Mouse (Mus musculus) CH12.LX (cell line): ENCODE data around the gene 1700028J19Rik. TPM values are rescaled to one million over a fixed set of nuclear protein-coding genes. Genes with fewer than 3 reads are reported as not detected.

Source experiments
- DNase-seq: peaks from one replicate; pipeline ENCODE4 v3.0.0-alpha.2; 2013; ENCODE audit errors: extremely low read depth
- H3K27ac ChIP-seq: 2 replicates; pipeline ENCODE4 v1.5.1; 2012; ENCODE audit warnings: low read depth, mild to moderate bottlenecking, control low read depth, moderate library complexity; ENCODE audit not compliant: insufficient read depth
- H3K27me3 ChIP-seq: replicated peaks from 2 replicates; pipeline ENCODE3; 2012; ENCODE audit warnings: inconsistent platforms
- H3K36me3 ChIP-seq, 2 experiments: replicated peaks in 1 of 2; 2 replicates each; pipeline versions ENCODE3 to v1.6.1; 2012; ENCODE audit warnings: inconsistent platforms in 1 of 2, low read length in 1 of 2, mild to moderate bottlenecking in 1 of 2, mixed read lengths in 1 of 2, moderate library complexity in 1 of 2; ENCODE audit not compliant: control insufficient read depth in 1 of 2, insufficient read depth in 1 of 2
- H3K4me1 ChIP-seq, 2 experiments: 2 replicates each; pipeline ENCODE4 v1.6.1; 2012; ENCODE audit warnings: inconsistent platforms in 1 of 2, moderate library complexity in 1 of 2; ENCODE audit not compliant: insufficient read depth in 2 of 2, control insufficient read depth in 1 of 2
- H3K4me2 ChIP-seq: 2 replicates; pipeline ENCODE4 v1.6.1; 2012; ENCODE audit warnings: low read depth, mild to moderate bottlenecking, control low read depth; ENCODE audit not compliant: poor library complexity, insufficient read depth, severe bottlenecking
- H3K4me3 ChIP-seq, 3 experiments: fragments of 150-350 bp in 1 of 3; sonication (generic) in 1 of 3; replicated peaks in 1 of 3; 2 replicates each; pipeline versions ENCODE3 to v1.5.1; 2011 to 2012; ENCODE audit warnings: low read depth in 2 of 3, low read length in 2 of 3, mild to moderate bottlenecking in 2 of 3, moderate library complexity in 2 of 3, control low read depth in 1 of 3, improper control_type of control experiment in 1 of 3, inconsistent platforms in 1 of 3, mixed read lengths in 1 of 3; ENCODE audit not compliant: poor library complexity in 1 of 3
- H3K79me2 ChIP-seq: replicated peaks from 2 replicates; pipeline ENCODE4 v1.6.1; 2012; ENCODE audit warnings: mild to moderate bottlenecking, moderate library complexity; ENCODE audit not compliant: control insufficient read depth, poor library complexity, insufficient read depth, severe bottlenecking; ENCODE audit errors: extremely low read depth
- H3K9ac ChIP-seq: 2 replicates; pipeline ENCODE4 v1.6.1; 2012; ENCODE audit warnings: low read depth, mild to moderate bottlenecking, control low read depth, moderate library complexity; ENCODE audit not compliant: insufficient read depth
- H3K9me3 ChIP-seq: replicated peaks from 2 replicates; pipeline ENCODE3; 2012; ENCODE audit warnings: low read length, inconsistent platforms, mixed read lengths
- CTCF ChIP-seq, 2 experiments: IDR thresholded peaks in 1 of 2; conservative IDR thresholded peaks in 1 of 2; 2 replicates each; pipeline ENCODE4 v1.5.1; 2011 to 2012; ENCODE audit warnings: low read depth in 2 of 2, low read length in 2 of 2, improper control_type of control experiment in 1 of 2, inconsistent platforms in 1 of 2, mild to moderate bottlenecking in 1 of 2, moderate library complexity in 1 of 2
- E2F4 ChIP-seq: IDR thresholded peaks from 2 replicates; pipeline ENCODE4 v1.6.1; 2011; ENCODE audit warnings: low read depth, low read length, improper control_type of control experiment; ENCODE audit not compliant: insufficient replicate concordance
- EP300 ChIP-seq: IDR thresholded peaks from 2 replicates; pipeline ENCODE4 v1.6.1; 2011; ENCODE audit warnings: low read length, improper control_type of control experiment
- ETS1 ChIP-seq: conservative IDR thresholded peaks from 2 replicates; pipeline ENCODE4 v1.6.1; 2012; ENCODE audit warnings: low read depth, mild to moderate bottlenecking, inconsistent platforms, low read length, improper control_type of control experiment, moderate library complexity
- GABPA ChIP-seq: IDR thresholded peaks from 2 replicates; pipeline ENCODE4 v1.6.1; 2012; ENCODE audit warnings: low read depth, low read length, improper control_type of control experiment, inconsistent platforms; ENCODE audit not compliant: insufficient replicate concordance
- HCFC1 ChIP-seq: IDR thresholded peaks from 2 replicates; pipeline ENCODE4 v1.6.1; 2012; ENCODE audit warnings: low read depth, mild to moderate bottlenecking, inconsistent platforms, low read length, improper control_type of control experiment
- JUN ChIP-seq: IDR thresholded peaks from 2 replicates; pipeline ENCODE4 v1.6.1; 2011; ENCODE audit warnings: low read depth, mild to moderate bottlenecking, low read length, improper control_type of control experiment, moderate library complexity; ENCODE audit not compliant: insufficient read depth
- JUND ChIP-seq: conservative IDR thresholded peaks from 2 replicates; pipeline ENCODE4 v1.6.1; 2011; ENCODE audit warnings: low read depth, low read length, improper control_type of control experiment
- KAT2A ChIP-seq: IDR thresholded peaks from 2 replicates; pipeline ENCODE4 v1.6.1; 2012; ENCODE audit warnings: low read length, improper control_type of control experiment, inconsistent platforms; ENCODE audit not compliant: insufficient replicate concordance
- MAFK ChIP-seq: IDR thresholded peaks from 2 replicates; pipeline ENCODE4 v1.6.1; 2011; ENCODE audit warnings: low read length, improper control_type of control experiment; ENCODE audit not compliant: insufficient replicate concordance
- MAX ChIP-seq: IDR thresholded peaks from 2 replicates; pipeline ENCODE4 v1.6.1; 2011; ENCODE audit warnings: low read length, improper control_type of control experiment
- MAZ ChIP-seq: IDR thresholded peaks from 2 replicates; pipeline ENCODE4 v1.6.1; 2012; ENCODE audit warnings: low read depth, mild to moderate bottlenecking, inconsistent platforms, low read length, improper control_type of control experiment, moderate library complexity
- MEF2A ChIP-seq: IDR thresholded peaks from 2 replicates; pipeline ENCODE4 v1.6.1; 2014; ENCODE audit warnings: low read depth, mild to moderate bottlenecking, inconsistent platforms, low read length, improper control_type of control experiment, borderline replicate concordance
- MXI1 ChIP-seq: IDR thresholded peaks from 2 replicates; pipeline ENCODE4 v1.6.1; 2011; ENCODE audit warnings: mild to moderate bottlenecking, low read depth, low read length, improper control_type of control experiment
- MYC ChIP-seq: IDR thresholded peaks from 2 replicates; pipeline ENCODE4 v1.6.1; 2011; ENCODE audit warnings: low read depth, mild to moderate bottlenecking, improper control_type of control experiment, low read length
- NELFE ChIP-seq: IDR thresholded peaks from 2 replicates; pipeline ENCODE4 v1.6.1; 2011; ENCODE audit warnings: low read depth, low read length, improper control_type of control experiment
- NRF1 ChIP-seq: IDR thresholded peaks from 2 replicates; pipeline ENCODE4 v1.6.1; 2014; ENCODE audit warnings: low read depth, mild to moderate bottlenecking, inconsistent platforms, low read length, improper control_type of control experiment, moderate library complexity
- PAX5 ChIP-seq: IDR thresholded peaks from 2 replicates; pipeline ENCODE4 v1.6.1; 2012; ENCODE audit warnings: low read length, inconsistent platforms, mixed read lengths
- RCOR1 ChIP-seq: conservative IDR thresholded peaks from 2 replicates; pipeline ENCODE4 v1.6.1; 2012; ENCODE audit warnings: low read depth, mild to moderate bottlenecking, inconsistent platforms, low read length, improper control_type of control experiment
- SIN3A ChIP-seq: IDR thresholded peaks from 2 replicates; pipeline ENCODE4 v1.6.1; 2012; ENCODE audit warnings: low read length, improper control_type of control experiment, inconsistent platforms
- SMC3 ChIP-seq: IDR thresholded peaks from 2 replicates; pipeline ENCODE4 v1.6.1; 2011; ENCODE audit warnings: low read depth, low read length, improper control_type of control experiment
- TBP ChIP-seq: conservative IDR thresholded peaks from 2 replicates; pipeline ENCODE4 v1.6.1; 2011; ENCODE audit warnings: low read depth, low read length, improper control_type of control experiment
- TCF12 ChIP-seq: IDR thresholded peaks from 2 replicates; pipeline ENCODE4 v1.6.1; 2014; ENCODE audit warnings: low read depth, mild to moderate bottlenecking, inconsistent platforms, low read length, improper control_type of control experiment
- UBTF ChIP-seq: IDR thresholded peaks from 2 replicates; pipeline ENCODE4 v1.6.1; 2012; ENCODE audit warnings: low read depth, mild to moderate bottlenecking, inconsistent platforms, low read length, improper control_type of control experiment, moderate library complexity
- USF2 ChIP-seq: conservative IDR thresholded peaks from 2 replicates; pipeline ENCODE4 v1.6.1; 2011; ENCODE audit warnings: low read depth, low read length, improper control_type of control experiment
- ZC3H11A ChIP-seq: IDR thresholded peaks from 2 replicates; pipeline ENCODE4 v1.6.1; 2012; ENCODE audit warnings: low read depth, mild to moderate bottlenecking, inconsistent platforms, low read length, improper control_type of control experiment
- ZKSCAN1 ChIP-seq: IDR thresholded peaks from 2 replicates; pipeline ENCODE4 v1.6.1; 2012; ENCODE audit warnings: low read depth, inconsistent platforms, low read length, improper control_type of control experiment, borderline replicate concordance
- ZMIZ1 ChIP-seq: IDR thresholded peaks from 2 replicates; pipeline ENCODE4 v1.6.1; 2012; ENCODE audit warnings: low read depth, mild to moderate bottlenecking, inconsistent platforms, low read length, improper control_type of control experiment
- dilution Hi-C: fragments of 300-500 bp; cut with MboI; formaldehyde crosslinking; loops from 2 replicates; pipeline ENCODE4 v1.14.3; 2020; ENCODE audit warnings: low sequenced_read_pairs; ENCODE audit not compliant: extremely low pct_unique_long_range_greater_than_20kb, extremely low pct_ligation_motif_present
- in situ Hi-C: fragments of 300-500 bp; cut with MboI; formaldehyde crosslinking; loops from 3 replicates; pipeline ENCODE4 v1.14.3; 2019; ENCODE audit warnings: low sequenced_read_pairs, low pct_ligation_motif_present, low pct_unique_long_range_greater_than_20kb, mixed read lengths
- polyA plus RNA-seq: library from polyadenylated mRNA; unstranded; fragments of >175 nt; gene quantifications from 2 replicates; pipeline ENCODE4 v1.2.1, GENCODE M21; 2012; ENCODE audit warnings: low read depth; ENCODE audit not compliant: insufficient read length
- total RNA-seq, 2 experiments: library from RNA; depleted of rRNA; stranded (reverse); fragments of 300-350 nt in 1 of 2; fragments of >200 nt in 1 of 2; gene quantifications; 2 replicates each; pipeline ENCODE4 v1.2.3; 2012 to 2014

The 1700028J19Rik gene
- total and polyA plus RNA-seq, 3 experiments: 0.25 to 0.86 (median 0.44) TPM

DNA sequence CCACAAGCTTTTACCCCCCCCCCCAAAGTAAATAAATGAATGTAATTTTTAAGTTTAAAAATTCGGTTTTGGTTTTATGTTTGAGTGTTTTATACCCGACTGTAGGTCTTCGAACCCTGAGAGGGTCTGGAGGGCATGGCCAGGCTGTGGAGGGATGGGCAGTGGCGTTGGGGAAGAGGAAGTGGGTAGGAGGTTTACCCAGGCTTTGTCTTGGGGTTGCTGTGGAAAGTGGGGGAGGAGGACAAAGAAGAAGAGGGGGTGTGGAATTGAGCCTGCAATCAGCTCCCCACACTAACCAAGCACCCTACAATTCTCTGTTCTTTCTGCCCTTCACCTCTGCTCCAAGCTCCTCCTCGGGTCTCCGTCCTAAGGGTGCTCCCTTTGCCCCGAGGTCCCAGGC lies 26.1 kb upstream of the 1700028J19Rik start:
- Histone ChIP-seq H3K36me3 (no peaks in the 10 kb centered on the region), H3K9me3 (no peaks in the 10 kb centered on the region), H3K4me2 (no peak overlapping the region)
- in situ Hi-C loops: no loop called here
- no peak for TF ChIP-seq TCF12
- no peak for TF ChIP-seq JUND
- TF ChIP-seq ZKSCAN1: no peak
- no peak for TF ChIP-seq ZMIZ1
- no peak for TF ChIP-seq TBP
- no peak for TF ChIP-seq E2F4
- no peak for TF ChIP-seq MAFK
- no peak for TF ChIP-seq GABPA
- TF ChIP-seq RCOR1: no peak
- TF ChIP-seq JUN: no peak
- TF ChIP-seq EP300: no peak
- TF ChIP-seq NELFE: no peak
- no peak for TF ChIP-seq CTCF (conservative IDR thresholded peaks at IDR 0.05 in 1 of 2, IDR thresholded peaks at IDR 0.05 in 1 of 2; ENCODE audit: low read depth in 2 of 2, low read length in 2 of 2)
- TF ChIP-seq NRF1: no peak
- no peak for TF ChIP-seq ZC3H11A
- no peak for TF ChIP-seq USF2
- no peak for TF ChIP-seq MYC
- no peak for TF ChIP-seq HCFC1
- TF ChIP-seq, all 38 proteins: peak for 0
- dilution Hi-C loops: no loop called here
- Histone ChIP-seq H3K79me2 (no peaks in the 10 kb centered on the region), H3K4me1 (no peaks in the 10 kb centered on the region; a peak in 1 of 4 replicates), H3K4me3 (no peak overlapping the region), H3K27me3 (peaks cover 18% of the 10 kb centered on the region), H3K9ac (no peak overlapping the region), H3K27ac (no peak overlapping the region)
- DNase-seq: no peak

DNA sequence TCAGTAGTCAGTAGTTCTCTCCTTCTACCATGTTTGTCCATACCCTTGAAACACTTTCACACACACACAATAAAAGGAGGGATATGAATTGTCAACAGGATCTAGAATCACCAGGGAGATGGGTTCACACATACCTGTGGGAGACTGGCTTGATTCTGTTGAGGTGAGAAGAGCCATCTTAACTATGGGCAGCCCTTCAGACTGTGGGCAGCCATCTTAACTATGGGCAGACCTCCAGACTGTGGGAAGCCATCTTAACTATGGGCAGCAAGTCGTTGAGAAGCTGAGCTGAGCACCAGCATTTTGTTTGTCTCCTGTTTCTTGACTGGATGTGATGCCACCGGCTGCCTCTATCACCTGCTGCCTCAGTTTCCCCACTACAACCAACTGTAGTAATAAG lies 24.8 kb upstream of the 1700028J19Rik start:
- TF ChIP-seq SIN3A (no peak), MYC (no peak), MEF2A (no peak), MXI1 (no peak), ETS1 (no peak), RCOR1 (peak; percentile 79; the same call in 1 of the 2 replicates), HCFC1 (peak; percentile 81), SMC3 (no peak), JUN (no peak), ZMIZ1 (no peak), NELFE (no peak), MAZ (no peak), NRF1 (peak; percentile 82), PAX5 (no peak), MAX (no peak), USF2 (no peak), ZKSCAN1 (no peak), KAT2A (no peak), UBTF (no peak), MAFK (no peak)
- H3K36me3 ChIP-seq: no peaks in the 10 kb centered on the region
- H3K4me1 ChIP-seq: no peaks in the 10 kb centered on the region; a peak in 1 of 4 replicates
- no peaks in the 10 kb centered on the region for H3K9me3 ChIP-seq
- H3K4me3 ChIP-seq: no peak overlapping the region
- H3K27me3 ChIP-seq: peaks cover 28% of the 10 kb centered on the region
- H3K9ac ChIP-seq: no peak overlapping the region
- dilution Hi-C loops: no loop called here
- H3K4me2 ChIP-seq: no peak overlapping the region
- H3K27ac ChIP-seq: no peak overlapping the region
- H3K79me2 ChIP-seq: no peaks in the 10 kb centered on the region
- in situ Hi-C loops: no loop called here
- peak; percentile 25 for DNase-seq
